Mouse (Mus musculus) lung, embryonic 16.5 days (tissue): Measurements from ENCODE around the gene Cdk2. TPM values are rescaled to one million over a fixed set of nuclear protein-coding genes. Genes with fewer than 3 reads are reported as not detected.
"Not testable (repeated sequence)": the region's sequence is repeated elsewhere in the genome, so short reads cannot be mapped to it uniquely, and the experiment has no call there.

ENCODE experiments used
- ATAC-seq: fragments of 200-750 bp; cut with Nextera tagmentation; 2 replicates; pipeline ENCODE4 v1.8.0; 2017; ENCODE audit warnings: low read depth, mild to moderate bottlenecking, moderate library complexity
- H3K27ac ChIP-seq: fragments of 300-500 bp; sonication (generic); 2 replicates; pipeline ENCODE4 v1.5.1; 2014; ENCODE audit warnings: mild to moderate bottlenecking, control low read depth, low read length
- H3K27me3 ChIP-seq: fragments of 300-500 bp; sonication (generic); 2 replicates; pipeline ENCODE4 v1.6.1; 2014; ENCODE audit warnings: low read depth, low read length, mixed read lengths; ENCODE audit not compliant: control insufficient read depth, insufficient read depth
- H3K36me3 ChIP-seq: fragments of 300-500 bp; sonication (generic); 2 replicates; pipeline ENCODE4 v1.6.1; 2014; ENCODE audit warnings: low read length; ENCODE audit not compliant: control insufficient read depth, insufficient read depth
- H3K4me1 ChIP-seq: fragments of 300-500 bp; sonication (generic); replicated peaks from 2 replicates; pipeline ENCODE4 v1.6.1; 2014; ENCODE audit warnings: low read length, mixed read lengths; ENCODE audit not compliant: control insufficient read depth, insufficient read depth
- H3K4me2 ChIP-seq: fragments of 300-500 bp; sonication (generic); 2 replicates; pipeline ENCODE4 v1.6.1; 2014; ENCODE audit warnings: low read depth, low read length, control low read depth
- H3K4me3 ChIP-seq: fragments of 300-500 bp; sonication (generic); 2 replicates; pipeline ENCODE4 v1.5.1; 2014; ENCODE audit warnings: mild to moderate bottlenecking, low read length, control low read depth
- H3K9ac ChIP-seq: fragments of 300-500 bp; sonication (generic); 2 replicates; pipeline ENCODE4 v1.6.1; 2014; ENCODE audit warnings: low read length, control low read depth
- H3K9me3 ChIP-seq: fragments of 300-500 bp; sonication (generic); 2 replicates; pipeline ENCODE4 v1.6.1; 2016; ENCODE audit warnings: low read length; ENCODE audit not compliant: control insufficient read depth
- WGBS: fragments of 180-500 bp; shearing (Covaris S2); extraction: QIAGEN DNeasy Blood & Tissue Kit; methylation state at CpG from one replicate; pipeline ENCODE4 v1.1.7; 2014; 5-methylcytosine and 5-hydroxymethylcytosine counted together
- polyA plus RNA-seq: library from polyadenylated mRNA; unstranded; fragments of >200 nt; fragmentation: Nextera tagmentation; extraction: Ambion mirVana; gene quantifications from 2 replicates; pipeline ENCODE4 v1.2.1, GENCODE M21; 2015

Gene Cdk2
- polyA plus RNA-seq, 1 experiment from 2014 or later = 105 TPM

GRCm38 (mm10) chr10:128711318-128711717 lies 6.5 kb upstream of the Cdk2 start:
- WGBS = 93% methylated on average over 7 of the region's 7 CpGs
- not testable (repeated sequence) for H3K4me1 ChIP-seq, ATAC-seq, H3K27ac ChIP-seq, H3K9me3 ChIP-seq, H3K4me2 ChIP-seq, H3K27me3 ChIP-seq, H3K36me3 ChIP-seq, H3K9ac ChIP-seq, H3K4me3 ChIP-seq

- Histone ChIP-seq H3K9me3 (no peaks in the 10 kb centered on the region), H3K4me2 (peak overlapping the region; percentile 68), H3K4me1 (peaks cover 11% of the 10 kb centered on the region), H3K4me3 (peak overlapping the region; percentile 77), H3K27me3 (no peaks in the 10 kb centered on the region), H3K27ac (peak overlapping the region; percentile 76), H3K36me3 (peaks cover 14% of the 10 kb centered on the region), H3K9ac (peak overlapping the region; percentile 69)
- WGBS = 10% methylated on average over 11 of the region's 11 CpGs
- ATAC-seq = peak; percentile 26
Observed at GRCm38 (mm10) chr10:128705317-128705693, 474 bp upstream of the Cdk2 start.

DNA sequence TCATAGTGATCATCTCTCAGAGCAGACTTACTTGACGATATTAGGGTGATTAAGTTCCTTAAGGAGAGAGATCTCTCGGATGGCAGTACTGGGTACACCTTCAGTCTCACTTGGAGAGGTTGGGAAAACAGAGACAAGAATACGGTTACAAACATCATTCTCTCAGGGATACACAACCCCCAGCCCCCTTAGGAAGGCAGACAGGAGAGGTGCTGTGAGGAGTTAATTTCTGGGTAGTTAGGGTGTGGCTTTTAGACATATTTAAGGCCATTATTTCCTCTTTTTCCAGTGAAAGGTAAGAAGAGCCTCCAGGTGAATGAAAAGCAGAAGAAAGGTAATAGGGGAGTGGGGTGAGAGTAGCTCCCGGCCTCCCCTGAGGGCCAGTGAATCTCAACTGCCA lies 936 bp downstream of the Cdk2 start, which contains the start of gene Pmel:
Gene Pmel, plus strand, starts transcription at position 301 of the 400 bp plus-strand sequence.
- peak within 1 kb of the TSS; percentile 91 for H3K9ac ChIP-seq
- WGBS = 8% methylated on average over 4 of the region's 4 CpGs
- ATAC-seq = no peak
- H3K27me3 ChIP-seq = no peaks in the 10 kb centered on the region
- no peaks in the 10 kb centered on the region for H3K9me3 ChIP-seq
- peaks cover 11% of the 10 kb centered on the region for H3K4me1 ChIP-seq
- H3K4me2 ChIP-seq = peak within 1 kb of the TSS; percentile 68
- peak within 1 kb of the TSS; percentile 77 for H3K4me3 ChIP-seq
- H3K27ac ChIP-seq = peak within 1 kb of the TSS; percentile 99
- peaks cover 27% of the 10 kb centered on the region for H3K36me3 ChIP-seq

- Histone ChIP-seq H3K4me1 (peaks cover 11% of the 10 kb centered on the region), H3K27me3 (no peaks in the 10 kb centered on the region), H3K27ac (no peak overlapping the region), H3K9ac (peak overlapping the region; percentile 5; the same call in 1 of the 2 replicates), H3K4me3 (no peak overlapping the region), H3K9me3 (no peaks in the 10 kb centered on the region), H3K4me2 (no peak overlapping the region), H3K36me3 (peaks cover 31% of the 10 kb centered on the region)
- WGBS = 72% methylated on average over 6 of the region's 6 CpGs
- no peak for ATAC-seq
Observed at GRCm38 (mm10) chr10:128702328-128703007, 2.4 kb downstream of the Cdk2 start.

- no peaks in the 10 kb centered on the region for H3K27me3 ChIP-seq
Observed at GRCm38 (mm10) chr10:128700712-128701111, 4.1 kb downstream of the Cdk2 start.

GRCm38 (mm10) chr10:128699611-128700010 lies 5.2 kb downstream of the Cdk2 start:
- H3K9me3 ChIP-seq = no peaks in the 10 kb centered on the region
- no peak overlapping the region for H3K27ac ChIP-seq
- H3K4me1 ChIP-seq = peaks cover 16% of the 10 kb centered on the region
- H3K4me2 ChIP-seq = no peak overlapping the region
- no peak overlapping the region for H3K9ac ChIP-seq
- peaks cover 31% of the 10 kb centered on the region for H3K36me3 ChIP-seq
- no peaks in the 10 kb centered on the region for H3K27me3 ChIP-seq
- ATAC-seq = no peak
- H3K4me3 ChIP-seq = no peak overlapping the region
- 82% methylated on average over 10 of the region's 11 CpGs for whole genome bisulfite sequencing

More at GRCm38 (mm10) chr10:128700712-128701111, 4.1 kb downstream of the Cdk2 start:
- Histone ChIP-seq H3K4me1 (peaks cover 14% of the 10 kb centered on the region), H3K4me2 (no peak overlapping the region), H3K4me3 (no peak overlapping the region), H3K9ac (no peak overlapping the region), H3K9me3 (no peaks in the 10 kb centered on the region), H3K27ac (no peak overlapping the region), H3K36me3 (peaks cover 31% of the 10 kb centered on the region)
- ATAC-seq = no peak
- 92% methylated on average over 5 of the region's 5 CpGs for WGBS

- H3K27ac ChIP-seq = no peak overlapping the region
- peaks cover 31% of the 10 kb centered on the region for H3K36me3 ChIP-seq
- no peak overlapping the region for H3K4me3 ChIP-seq
- ATAC-seq = no peak
- H3K4me2 ChIP-seq = no peak overlapping the region
- H3K9me3 ChIP-seq = no peaks in the 10 kb centered on the region
- H3K27me3 ChIP-seq = no peaks in the 10 kb centered on the region
- WGBS = 76% methylated on average over 5 of the region's 5 CpGs
- no peak overlapping the region for H3K9ac ChIP-seq
- H3K4me1 ChIP-seq = peaks cover 18% of the 10 kb centered on the region
Observed at GRCm38 (mm10) chr10:128699006-128699405, 5.8 kb downstream of the Cdk2 start.

GRCm38 (mm10) chr10:128697072-128697725 lies 7.6 kb downstream of the Cdk2 start:
- Histone ChIP-seq H3K27ac (no peak overlapping the region; the same call in 1 of the 2 replicates), H3K27me3 (no peaks in the 10 kb centered on the region), H3K9me3 (no peaks in the 10 kb centered on the region), H3K4me2 (peak overlapping the region; percentile 66), H3K9ac (no peak overlapping the region), H3K36me3 (peaks cover 31% of the 10 kb centered on the region), H3K4me3 (no peak overlapping the region; the same call in 1 of the 2 replicates), H3K4me1 (peaks cover 13% of the 10 kb centered on the region)
- ATAC-seq = no peak
- WGBS = 77% methylated on average over 6 of the region's 6 CpGs

DNA sequence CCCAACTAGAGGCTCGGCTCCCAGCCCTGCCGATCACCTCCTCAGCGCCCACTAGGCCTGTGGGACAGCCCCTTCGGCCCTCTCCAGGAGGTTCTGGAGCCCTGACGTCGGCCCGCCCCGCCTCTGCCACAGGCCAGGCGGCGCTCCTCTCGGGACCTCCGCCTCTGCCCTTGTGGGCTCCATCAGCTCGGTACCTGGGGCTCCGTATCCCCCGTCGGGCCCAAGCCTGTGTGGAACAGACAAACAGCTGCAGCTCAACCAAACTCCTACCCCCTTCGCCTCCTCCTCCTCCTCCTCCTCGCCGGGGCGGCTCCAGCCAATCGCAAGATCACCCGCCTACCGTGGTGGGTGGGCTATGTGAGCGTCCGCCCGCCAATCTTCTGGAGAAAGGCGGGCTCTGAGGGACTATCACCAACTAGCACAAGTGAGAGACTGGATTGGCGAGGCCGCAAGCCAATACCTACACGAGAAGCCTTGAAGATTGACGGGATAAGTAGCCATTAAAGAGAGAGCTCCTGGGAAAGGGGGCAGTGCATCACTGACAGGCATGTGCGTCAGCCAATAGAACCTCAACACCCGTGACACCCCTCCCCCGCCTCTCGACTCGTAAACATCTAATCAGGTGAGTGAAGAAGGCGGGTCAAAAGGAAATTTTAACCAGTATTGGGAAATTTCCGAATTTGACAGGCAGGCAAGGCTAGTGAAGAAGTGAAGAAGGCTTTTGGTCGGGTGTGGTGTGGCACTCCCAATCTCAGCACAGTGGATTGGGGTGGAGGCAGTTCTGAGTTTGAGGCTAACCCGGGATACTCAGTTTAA lies 8.6 kb downstream of the Cdk2 start, which contains the start of gene Rab5b:
Gene Rab5b, minus strand, starts transcription at position 273 of the 816 bp plus-strand sequence.
- peak within 1 kb of the TSS; percentile 82 for H3K4me3 ChIP-seq
- H3K9me3 ChIP-seq = no peaks in the 10 kb centered on the region
- H3K27me3 ChIP-seq = no peaks in the 10 kb centered on the region
- peaks cover 13% of the 10 kb centered on the region for H3K4me1 ChIP-seq
- WGBS = under 1% methylated on average over 40 of the region's 40 CpGs
- peak within 1 kb of the TSS; percentile 76 for H3K4me2 ChIP-seq
- H3K36me3 ChIP-seq = peaks cover 24% of the 10 kb centered on the region
- peak; percentile 99 for ATAC-seq
- H3K9ac ChIP-seq = peak within 1 kb of the TSS; percentile 93
- peak within 1 kb of the TSS; percentile 98 for H3K27ac ChIP-seq
